Mouse (Mus musculus) liver, adult 2 months (tissue): Measurements from ENCODE around the gene E130308A19Rik. TPM values are rescaled to one million over a fixed set of nuclear protein-coding genes. Genes with fewer than 3 reads are reported as not detected.
A peak's percentile ranks its signal among the peaks of the same experiment; 100 is the strongest.

Source experiments
- DNase-seq: peaks from one replicate; pipeline ENCODE4 v3.0.0-alpha.2; 2011; ENCODE audit warnings: low read depth, low spot score; ENCODE audit errors: extremely low read depth
- H3K27ac ChIP-seq: fragments of 200-500 bp; replicated peaks from 2 replicates; pipeline ENCODE4 v1.5.1; 2012; ENCODE audit warnings: low read depth, mild to moderate bottlenecking, control low read depth, inconsistent platforms, low read length; ENCODE audit not compliant: insufficient read depth
- H3K27me3 ChIP-seq: fragments of 200-500 bp; 2 replicates; pipeline ENCODE4 v1.6.1; 2012; ENCODE audit warnings: mild to moderate bottlenecking, moderate library complexity, low read length, inconsistent platforms; ENCODE audit not compliant: control insufficient read depth, insufficient read depth
- H3K36me3 ChIP-seq: fragments of 200-500 bp; 2 replicates; pipeline ENCODE4 v1.6.1; 2012; ENCODE audit warnings: low read length, inconsistent platforms; ENCODE audit not compliant: control insufficient read depth, insufficient read depth
- H3K4me1 ChIP-seq: fragments of 200-500 bp; 2 replicates; pipeline ENCODE4 v1.6.1; 2011; ENCODE audit warnings: low read length; ENCODE audit not compliant: control insufficient read depth, insufficient read depth
- H3K4me3 ChIP-seq: fragments of 200-500 bp; 2 replicates; pipeline ENCODE4 v1.5.1; 2011; ENCODE audit warnings: low read depth, mild to moderate bottlenecking, control low read depth, low read length, moderate library complexity; ENCODE audit not compliant: insufficient read depth
- H3K79me2 ChIP-seq: fragments of 200-500 bp; 2 replicates; pipeline ENCODE4 v1.6.1; 2012; ENCODE audit warnings: inconsistent platforms, mild to moderate bottlenecking, low read length, moderate library complexity; ENCODE audit not compliant: control insufficient read depth, insufficient read depth
- H3K9ac ChIP-seq: fragments of 200-500 bp; 2 replicates; pipeline ENCODE4 v1.6.1; 2012; ENCODE audit warnings: low read depth, mild to moderate bottlenecking, control low read depth, inconsistent platforms, low read length
- CTCF ChIP-seq: fragments of 200-500 bp; IDR thresholded peaks from 2 replicates; pipeline ENCODE4 v1.5.1; 2011; ENCODE audit warnings: low read depth, low read length, control low read depth
- POLR2A ChIP-seq: fragments of 200-500 bp; IDR thresholded peaks from 2 replicates; pipeline ENCODE4 v1.6.1; 2011; ENCODE audit warnings: low read length, control low read depth; ENCODE audit not compliant: insufficient read depth; ENCODE audit errors: extremely low read depth
- WGBS: fragments of 180-500 bp; shearing (Covaris S2); methylation state at CpG from one replicate; pipeline ENCODE4 v1.1.7; 2018; 5-methylcytosine and 5-hydroxymethylcytosine counted together
- polyA plus RNA-seq: library from polyadenylated mRNA; depleted of rRNA; stranded (reverse); fragments of >200 nt; gene quantifications from 2 replicates; pipeline ENCODE4 v1.2.3, GENCODE M21; 2012
- total RNA-seq: library from RNA; depleted of rRNA; stranded (reverse); fragments of >200 nt; gene quantifications from 2 replicates; pipeline ENCODE4 v1.2.3, GENCODE M21; 2014

The E130308A19Rik gene
- total and polyA plus RNA-seq, 2 experiments = 1.5 to 2.6 TPM

- no peak for DNase-seq
- H3K4me3 ChIP-seq = no peak overlapping the region
- H3K4me1 ChIP-seq = peaks cover 6% of the 10 kb centered on the region
- 2% methylated on average over 1 of the region's 1 CpGs for WGBS
- H3K36me3 ChIP-seq = peaks cover 1% of the 10 kb centered on the region; the same call in 1 of the 2 replicates
- no peaks in the 10 kb centered on the region for H3K27me3 ChIP-seq
- no peak overlapping the region for H3K9ac ChIP-seq
- peaks cover 15% of the 10 kb centered on the region for H3K79me2 ChIP-seq
- no peak overlapping the region for H3K27ac ChIP-seq
- no peak for TF ChIP-seq POLR2A
- no peak for TF ChIP-seq CTCF
These were observed 154.6 kb downstream of the E130308A19Rik start for GRCm38 (mm10) chr4:59780568-59780967.

- no peaks in the 10 kb centered on the region for H3K36me3 ChIP-seq
- no peak for TF ChIP-seq CTCF
- TF ChIP-seq POLR2A = no peak
- DNase-seq = no peak
- H3K4me3 ChIP-seq = peak overlapping the region; percentile 88
- under 1% methylated on average over 47 of the region's 47 CpGs for WGBS
- H3K9ac ChIP-seq = peak overlapping the region; percentile 78
- H3K4me1 ChIP-seq = peaks cover 6% of the 10 kb centered on the region
- H3K79me2 ChIP-seq = peaks cover 15% of the 10 kb centered on the region
- no peaks in the 10 kb centered on the region for H3K27me3 ChIP-seq
- H3K27ac ChIP-seq = no peak overlapping the region
These were observed 157.1 kb downstream of the E130308A19Rik start for GRCm38 (mm10) chr4:59782853-59783684.

- no peaks in the 10 kb centered on the region for H3K36me3 ChIP-seq
- peak overlapping the region; percentile 78 for H3K9ac ChIP-seq
- H3K4me3 ChIP-seq = peak overlapping the region; percentile 88
- peaks cover 6% of the 10 kb centered on the region for H3K4me1 ChIP-seq
- TF ChIP-seq CTCF = no peak
- TF ChIP-seq POLR2A = peak; percentile 31; the same call in 1 of the 2 replicates
- WGBS = under 1% methylated on average over 36 of the region's 36 CpGs
- no peak overlapping the region for H3K27ac ChIP-seq
- peak; percentile 93 for DNase-seq
- H3K79me2 ChIP-seq = peaks cover 15% of the 10 kb centered on the region
- H3K27me3 ChIP-seq = no peaks in the 10 kb centered on the region
These were observed 157.8 kb downstream of the E130308A19Rik start for GRCm38 (mm10) chr4:59783685-59784279.

GRCm38 (mm10) chr4:59785412-59785811 is 159.4 kb downstream of the E130308A19Rik start:
- TF ChIP-seq POLR2A (no peak), CTCF (no peak)
- no peaks in the 10 kb centered on the region for H3K27me3 ChIP-seq
- 22% methylated on average over 2 of the region's 2 CpGs for WGBS
- H3K9ac ChIP-seq = no peak overlapping the region
- no peaks in the 10 kb centered on the region for H3K36me3 ChIP-seq
- H3K27ac ChIP-seq = no peak overlapping the region
- H3K79me2 ChIP-seq = peaks cover 13% of the 10 kb centered on the region
- no peak for DNase-seq
- H3K4me1 ChIP-seq = peaks cover 6% of the 10 kb centered on the region
- H3K4me3 ChIP-seq = no peak overlapping the region

GRCm38 (mm10) chr4:59786661-59787060 is 160.7 kb downstream of the E130308A19Rik start:
- peak; percentile 19 for DNase-seq
- no peak overlapping the region for H3K9ac ChIP-seq
- peaks cover 11% of the 10 kb centered on the region for H3K79me2 ChIP-seq
- no peaks in the 10 kb centered on the region for H3K27me3 ChIP-seq
- H3K4me1 ChIP-seq = peaks cover 6% of the 10 kb centered on the region
- no peak overlapping the region for H3K4me3 ChIP-seq
- no peak for TF ChIP-seq POLR2A
- TF ChIP-seq CTCF = peak; percentile 92
- under 1% methylated on average over 7 of the region's 7 CpGs for WGBS
- no peak overlapping the region for H3K27ac ChIP-seq
- H3K36me3 ChIP-seq = no peaks in the 10 kb centered on the region

GRCm38 (mm10) chr4:59787126-59787525 is 161.1 kb downstream of the E130308A19Rik start:
- TF ChIP-seq POLR2A (no peak), CTCF (no peak)
- WGBS = 53% methylated on average over 6 of the region's 6 CpGs
- H3K36me3 ChIP-seq = no peaks in the 10 kb centered on the region
- H3K4me1 ChIP-seq = peaks cover 6% of the 10 kb centered on the region
- H3K27me3 ChIP-seq = no peaks in the 10 kb centered on the region
- H3K9ac ChIP-seq = no peak overlapping the region
- DNase-seq = no peak
- peaks cover 10% of the 10 kb centered on the region for H3K79me2 ChIP-seq
- H3K4me3 ChIP-seq = no peak overlapping the region
- no peak overlapping the region for H3K27ac ChIP-seq
